Mouse (Mus musculus): ENCODE data around the gene Trp53. TPM values are rescaled to one million over a fixed set of nuclear protein-coding genes. Genes with fewer than 3 reads are reported as not detected.
A peak's percentile ranks its signal among the peaks of the same experiment; 100 is the strongest.
"Not testable (repeated sequence)": the region's sequence is repeated elsewhere in the genome, so short reads cannot be mapped to it uniquely, and the experiment has no call there.

Gene Trp53
- total RNA-seq, 4 experiments from 2014 or later, result 12.6 to 17.2 (median 13.8) TPM

- DNase-seq (ENCODE audit: low spot score in 2 of 2), result no peak
These were observed 14.7 kb downstream of the Trp53 start for GRCm38 (mm10) chr11:69594853-69595252.

GRCm38 (mm10) chr11:69599436-69599835 lies 19.3 kb downstream of the Trp53 start:
- no peak for DNase-seq (ENCODE audit: low spot score in 2 of 2)

DNA sequence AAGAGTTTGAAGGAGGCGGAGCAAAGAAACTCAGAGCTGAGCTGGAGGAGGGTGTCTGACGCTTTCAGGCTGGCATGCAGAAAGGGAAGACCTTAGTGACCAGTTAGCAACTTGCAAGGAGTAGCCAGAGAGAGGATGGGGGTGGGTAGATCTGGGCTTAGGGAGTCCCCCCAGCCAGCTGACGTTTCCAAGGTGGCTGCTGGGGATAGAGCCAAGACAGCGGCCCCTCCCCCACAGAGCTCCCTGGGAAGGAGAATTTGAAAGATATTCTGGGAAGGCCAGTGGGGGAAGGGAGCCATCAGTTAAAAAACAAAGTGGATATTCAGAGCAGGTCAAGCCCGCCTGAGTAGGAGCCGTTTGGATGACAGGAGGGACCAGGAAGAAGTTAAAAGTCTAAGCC lies 19.9 kb downstream of the Trp53 start:
- peak; percentile 71 to 83 for DNase-seq (ENCODE audit: low spot score in 2 of 2)

- no peak for DNase-seq (ENCODE audit: low spot score in 2 of 2)
These were observed 21.6 kb downstream of the Trp53 start for GRCm38 (mm10) chr11:69601768-69602167.

DNA sequence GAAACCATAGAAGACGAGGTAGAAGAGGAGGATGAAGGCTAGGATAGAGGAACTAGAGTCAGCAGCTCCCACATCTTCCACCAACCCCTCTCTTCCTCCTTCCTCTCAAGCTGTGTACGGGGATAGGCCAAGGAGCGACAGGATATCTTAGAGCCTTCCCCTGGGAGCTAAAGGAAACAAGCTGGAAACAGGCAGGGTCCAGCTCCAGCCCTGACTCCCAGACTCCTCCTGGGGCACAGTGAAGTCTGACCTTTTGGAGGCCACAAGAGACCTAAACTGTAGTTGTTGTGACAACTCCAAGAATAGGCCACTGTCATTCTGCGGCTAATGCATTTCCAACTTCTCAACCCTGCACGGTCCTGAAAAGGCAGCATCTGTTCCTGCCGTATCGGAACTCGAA lies 23.4 kb downstream of the Trp53 start:
- DNase-seq (ENCODE audit: low spot score in 2 of 2), result no peak

GRCm38 (mm10) chr11:69604347-69604746 lies 24.2 kb downstream of the Trp53 start:
- DNase-seq (ENCODE audit: low spot score in 2 of 2), result no peak

DNA sequence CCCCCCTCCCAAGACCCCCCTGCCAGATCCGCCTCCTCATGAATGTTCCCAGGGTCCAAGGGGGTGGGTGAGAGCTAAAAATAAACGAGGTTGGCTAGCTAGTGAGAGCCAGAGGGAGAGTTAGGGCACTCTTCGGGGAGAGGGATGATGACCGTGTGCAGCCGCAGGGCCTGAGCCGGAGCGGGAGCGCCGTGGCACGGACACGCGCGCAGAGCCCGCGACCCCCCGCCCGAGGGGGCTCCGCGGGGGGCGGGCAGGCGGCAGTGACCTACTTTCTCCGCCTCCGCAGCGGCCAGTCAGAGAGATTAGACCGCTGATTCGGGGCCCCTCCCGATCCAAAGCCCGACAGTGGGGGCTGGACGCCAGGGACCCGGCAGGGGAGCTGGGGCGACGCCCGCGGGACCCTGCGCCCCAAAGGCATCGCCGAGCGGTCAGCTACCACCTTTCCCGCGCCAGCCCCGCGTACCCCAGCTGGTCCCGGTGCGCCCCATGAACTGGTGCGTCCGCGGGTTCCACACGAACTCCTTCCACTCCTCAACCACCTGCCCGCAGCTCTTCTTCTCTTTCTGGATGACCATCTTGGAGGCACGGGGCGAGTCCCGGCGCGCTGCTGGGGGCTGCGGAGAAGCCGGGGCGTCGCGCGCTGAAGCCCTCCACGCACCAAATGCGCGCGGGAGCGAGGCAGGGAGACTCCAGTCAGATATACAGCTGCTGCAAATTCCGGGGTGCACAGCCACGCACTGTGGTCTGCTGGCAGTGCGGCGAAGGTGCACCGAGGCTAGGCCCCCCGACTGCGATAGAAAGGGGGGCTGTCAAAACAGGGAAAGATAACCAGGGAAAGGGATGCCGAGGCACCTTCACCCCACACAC lies 24.9 kb downstream of the Trp53 start:
- no peak for DNase-seq (ENCODE audit: low spot score in 2 of 2)

- peak; percentile 41 to 74 for DNase-seq (ENCODE audit: low spot score in 2 of 2)
These were observed 25.7 kb downstream of the Trp53 start, which contains the start of gene Atp1b2 for GRCm38 (mm10) chr11:69605726-69606490. TSS of gene Atp1b2 (minus strand) at chr11:69605942.

DNA sequence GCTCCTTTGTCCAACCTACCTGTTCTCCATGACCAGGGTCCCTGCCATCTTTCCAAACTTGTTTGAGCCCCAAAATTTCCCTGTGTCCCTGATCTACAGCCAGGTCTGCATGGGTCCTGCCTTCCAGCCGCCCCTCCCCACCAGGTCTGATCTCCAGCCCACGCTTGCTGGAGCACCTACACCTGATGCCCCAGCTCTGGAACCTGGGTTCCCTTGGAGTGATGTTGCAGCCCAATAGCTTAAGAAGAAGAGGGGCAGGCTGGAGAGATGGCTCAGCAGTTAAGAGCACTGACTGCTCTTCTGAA lies 26.3 kb downstream of the Trp53 start:
- no peak for DNase-seq (ENCODE audit: low spot score in 2 of 2)

DNA sequence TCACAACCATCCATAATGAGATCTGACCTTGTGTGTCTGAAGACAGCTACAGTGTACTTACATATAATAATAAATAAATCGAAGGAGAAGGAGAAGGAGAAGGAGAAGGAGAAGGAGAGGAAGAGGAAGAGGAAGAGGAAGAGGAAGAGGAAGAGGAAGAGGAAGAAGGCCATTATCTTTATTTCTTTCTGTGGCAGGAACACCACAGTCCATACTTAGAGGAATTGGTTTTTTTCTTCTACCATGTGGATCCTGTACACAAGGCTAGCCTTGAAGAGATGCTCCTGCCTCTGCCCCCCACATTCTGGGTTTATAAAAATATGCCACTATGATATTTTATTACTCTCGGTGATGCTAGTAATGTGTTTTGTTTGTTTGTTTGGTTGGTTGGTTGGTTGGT lies 26.7 kb downstream of the Trp53 start:
- DNase-seq (ENCODE audit: low spot score in 2 of 2), result no peak

DNA sequence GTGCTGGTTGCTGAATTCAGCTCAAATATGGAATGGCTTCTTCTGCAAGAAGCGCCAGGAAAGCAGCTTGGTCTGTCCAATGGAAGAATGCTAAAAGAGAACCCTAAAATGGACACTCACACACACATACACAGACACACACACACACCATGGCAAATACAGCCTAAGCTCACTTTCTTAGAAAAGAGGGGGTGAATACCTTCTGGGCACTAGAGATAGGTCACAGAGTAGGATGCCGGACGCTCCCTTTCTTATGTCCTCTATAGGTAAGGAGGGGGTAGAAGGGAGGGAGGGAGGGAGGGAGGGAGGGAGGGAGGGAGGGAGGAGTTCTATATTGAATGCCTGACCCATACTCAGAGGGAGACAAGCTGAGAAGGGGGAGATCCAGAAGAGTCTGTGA lies 28.4 kb downstream of the Trp53 start:
- no peak for DNase-seq (ENCODE audit: low spot score in 2 of 2)

DNA sequence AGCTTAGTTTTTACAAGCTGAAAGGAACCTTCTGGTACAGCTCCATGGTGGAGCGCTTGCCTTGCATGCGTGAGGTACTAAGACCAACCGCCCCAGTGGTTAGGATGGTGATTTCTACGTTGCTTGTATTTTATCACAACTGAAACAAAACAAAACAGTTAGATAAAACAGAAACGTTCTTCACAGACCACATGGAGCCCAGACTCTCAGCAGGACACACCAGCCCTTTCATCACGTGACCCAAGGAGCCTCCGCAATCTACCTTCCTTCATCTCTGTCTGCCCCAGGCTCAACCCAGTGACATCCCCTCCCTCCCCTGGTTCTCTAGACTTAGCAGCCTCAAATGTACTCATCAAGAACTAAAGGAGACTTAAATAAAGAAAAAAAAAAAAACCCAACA lies 29.3 kb downstream of the Trp53 start:
- no peak for DNase-seq (ENCODE audit: low spot score in 2 of 2)

- DNase-seq (ENCODE audit: low spot score in 2 of 2), result no peak
These were observed 30.7 kb downstream of the Trp53 start for GRCm38 (mm10) chr11:69610899-69611298.

GRCm38 (mm10) chr11:69613553-69614256 lies 33.5 kb downstream of the Trp53 start:
- peak; percentile 81 to 83 for DNase-seq (ENCODE audit: low spot score in 2 of 2)

- DNase-seq (ENCODE audit: low spot score in 2 of 2), result not testable (repeated sequence)
These were observed 34.1 kb downstream of the Trp53 start for GRCm38 (mm10) chr11:69614257-69614588.

GRCm38 (mm10) chr11:69616781-69617180 lies 36.6 kb downstream of the Trp53 start:
- DNase-seq (ENCODE audit: low spot score in 2 of 2), result no peak

- DNase-seq (ENCODE audit: low spot score in 2 of 2), result no peak
These were observed 37.6 kb downstream of the Trp53 start, which contains the start of gene Shbg for GRCm38 (mm10) chr11:69617805-69618204. TSS of gene Shbg (minus strand) at chr11:69617905.

- DNase-seq (ENCODE audit: low spot score in 2 of 2), result no peak
These were observed 40.4 kb downstream of the Trp53 start for GRCm38 (mm10) chr11:69620394-69621081.

DNA sequence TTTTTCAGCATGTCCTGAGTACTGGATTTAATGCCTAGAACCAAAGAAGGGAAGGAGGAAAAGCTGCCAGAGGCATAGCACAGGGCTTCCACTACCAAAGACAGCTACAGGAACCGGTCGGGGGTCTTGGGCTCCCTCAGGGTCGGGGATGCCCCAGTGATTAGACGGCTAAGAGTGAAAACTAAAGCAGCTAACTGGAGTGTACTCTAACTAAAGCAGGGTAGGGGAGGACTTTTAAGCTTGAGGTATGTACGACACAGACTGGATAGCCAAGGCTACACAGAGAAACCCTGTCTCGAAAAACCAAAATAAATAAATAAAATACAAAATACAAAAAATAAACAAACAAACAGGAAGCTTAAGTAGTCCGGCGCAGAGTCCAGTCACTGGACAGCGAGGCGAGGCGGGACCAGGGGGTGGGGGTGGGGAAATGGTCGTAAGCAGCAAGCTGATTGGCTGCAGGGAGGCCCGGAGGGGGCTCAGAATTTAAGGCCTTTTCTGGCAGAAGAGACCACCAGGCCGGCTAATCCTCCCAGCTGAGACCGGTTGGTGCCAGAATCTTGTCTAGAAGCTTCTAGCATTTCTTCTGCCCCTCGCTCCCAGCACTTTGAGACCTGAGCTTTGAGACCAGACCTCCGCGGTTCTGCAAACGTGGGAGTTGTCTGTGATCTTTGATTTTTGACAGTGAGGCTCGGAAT lies 41.6 kb downstream of the Trp53 start, which contains the start of gene Sat2:
Gene Sat2, plus strand, starts transcription at position 454 of the 698 bp plus-strand sequence.
- DNase-seq (ENCODE audit: low spot score in 2 of 2), result no peak

- DNase-seq (ENCODE audit: low spot score in 2 of 2), result no peak
These were observed 42.2 kb downstream of the Trp53 start for GRCm38 (mm10) chr11:69622406-69622805.

GRCm38 (mm10) chr11:69623006-69623405 lies 42.8 kb downstream of the Trp53 start:
- no peak for DNase-seq (ENCODE audit: low spot score in 2 of 2)
